Mouse (Mus musculus) ES-Bruce4 (cell line): ENCODE measurements around the gene Cyba.

Experiments
- CTCF ChIP-seq: IDR thresholded peaks from one replicate; pipeline ENCODE4 v1.8.1; 2011; ENCODE audit warnings: low read depth, low read length
- EP300 ChIP-seq: IDR thresholded peaks from 2 replicates; pipeline ENCODE4 v1.6.1; 2011; ENCODE audit warnings: low read depth, low read length; ENCODE audit not compliant: insufficient read depth
- POLR2A ChIP-seq: IDR thresholded peaks from one replicate; pipeline ENCODE4 v1.8.1; 2011; ENCODE audit warnings: low read length; ENCODE audit not compliant: insufficient read depth

GRCm38 (mm10) chr8:122464985-122465384 lies 32.3 kb upstream of the Cyba start:
- TF ChIP-seq EP300 (no peak), CTCF (no peak), POLR2A (no peak)
